Mouse (Mus musculus): Measurements from ENCODE around the gene Hpf1. TPM values are rescaled to one million over a fixed set of nuclear protein-coding genes. Genes with fewer than 3 reads are reported as not detected.

Hpf1 gene
- 10 to 100 TPM; 79.4 to 96.6 TPM for polyA plus RNA-seq (2017; shearing (Covaris generic))

GRCm38 (mm10) chr8:60889843-60890519, at the start of gene Hpf1:
TSS of gene Hpf1 (plus strand) at chr8:60890418.

Other genes with a start within 250 kb of the Hpf1 start
- 10 to 100 TPM; 32.6 to 37.3 TPM for gene Clcn3, start 92.9 kb downstream of the Hpf1 start, polyA plus RNA-seq (2017; shearing (Covaris generic))
- 1 to 10 TPM; 8.4 to 8.7 TPM for gene Nek1, start 102.8 kb downstream of the Hpf1 start, polyA plus RNA-seq (2017; shearing (Covaris generic))